8 mouse cellular contexts compared by ENCODE assay signal in the genomic region with DNA sequence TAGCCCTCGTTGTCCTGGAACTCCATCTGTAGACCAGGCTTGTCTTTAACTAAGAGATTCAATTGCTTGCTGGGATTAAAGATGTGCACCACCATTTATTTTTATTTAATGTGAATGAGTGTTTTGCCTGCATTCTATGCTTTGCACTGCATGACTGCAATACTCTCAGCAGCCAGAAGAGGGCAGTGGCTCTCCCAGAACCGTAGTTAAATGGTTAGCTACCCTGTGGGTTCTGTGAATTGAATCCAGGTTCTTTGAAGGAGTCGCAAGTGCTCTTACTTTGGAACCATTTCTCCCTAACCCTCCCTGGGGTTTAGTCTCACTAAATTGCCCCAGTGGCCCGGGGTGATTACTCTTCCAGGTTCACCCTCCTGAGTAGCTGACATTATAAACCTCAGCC. TPM values are rescaled to one million over a fixed set of nuclear protein-coding genes. Genes with fewer than 3 reads are reported as not detected.
DNase-seq lines count a peak whose midpoint lies in the region; ATAC-seq lines count a peak whose summit lies in the region.

No protein-coding gene starts in this region.

- peak; percentile 70 for ATAC-seq in megakaryocyte-erythroid progenitor cell, adult 5-6 weeks (replicated peaks; ENCODE audit: low FRiP score, low TSS enrichment, poor library complexity, severe bottlenecking)
- ATAC-seq in erythroid progenitor cell, adult 5-6 weeks (replicated peaks; ENCODE audit: low FRiP score, poor library complexity, severe bottlenecking) = no peak; the same call in 1 of the 2 replicates

- peak; percentile 13 for DNase-seq in gastrocnemius, postnatal 14 days
- DNase-seq in gastrocnemius, postnatal 25 days = no peak
- DNase-seq in urinary bladder, postnatal 14 days (ENCODE audit: low spot score) = peak; percentile 31
- DNase-seq in urinary bladder, postnatal 36 days (ENCODE audit: low spot score in 2 of 2) = no peak
- DNase-seq in embryo, embryonic 9.5 days (ENCODE audit: extremely low spot score) = peak; percentile 53
- DNase-seq in layer of hippocampus, adult 18-20 months (ENCODE audit: low spot score in 2 of 2) = no peak

- intact Hi-C loops in gastrocnemius, postnatal 14 days (cut with DNase I; ENCODE audit: low total_unique reads) = loop anchor here (5.0 kb wide), 1 partner anchor 61 kb away; no protein-coding TSS in a partner anchor

RNA-seq across cellular contexts. Expression of gene Usp7, which starts 14.6 kb away (rescaled TPM):
- total RNA-seq in gastrocnemius, postnatal 14 days (2021) = 10 to 100 TPM; 46.4 to 48.9 TPM
- total RNA-seq in gastrocnemius, postnatal 25 days (2021) = 10 to 100 TPM; 49.3 to 49.4 TPM
- 196 and 235 TPM in 2 replicates for total RNA-seq in megakaryocyte-erythroid progenitor cell, adult 5-6 weeks (2014; fragmentation: Nextera tagmentation)
- total RNA-seq in megakaryocyte-erythroid progenitor cell, adult 5-6 weeks (2017) = 202 and 222 TPM in 2 replicates
- total RNA-seq in layer of hippocampus, adult 18-20 months (2021) = 100 to 1,000 TPM; 144 to 151 TPM
- total RNA-seq in erythroid progenitor cell, adult 5-6 weeks (2015; ENCODE audit: low replicate concordance) = 742 and 897 TPM in 2 replicates
- total RNA-seq in erythroid progenitor cell, adult 5-6 weeks (2017; ENCODE audit: low replicate concordance) = 1,089 and 1,449 TPM in 2 replicates

RNA-seq across cellular contexts. Expression of gene 1810013L24Rik, which starts 23.2 kb away (rescaled TPM):
- 10 to 100 TPM; 55.2 to 60.6 TPM for total RNA-seq in gastrocnemius, postnatal 14 days (2021)
- total RNA-seq in gastrocnemius, postnatal 25 days (2021) = 10 to 100 TPM; 67.4 to 73.8 TPM
- total RNA-seq in megakaryocyte-erythroid progenitor cell, adult 5-6 weeks (2014; fragmentation: Nextera tagmentation) = 45.2 and 52.0 TPM in 2 replicates
- total RNA-seq in megakaryocyte-erythroid progenitor cell, adult 5-6 weeks (2017) = 45.7 and 54.5 TPM in 2 replicates
- total RNA-seq in layer of hippocampus, adult 18-20 months (2021) = 100 to 1,000 TPM; 100 to 102 TPM
- total RNA-seq in erythroid progenitor cell, adult 5-6 weeks (2015; ENCODE audit: low replicate concordance) = 77.8 and 106 TPM in 2 replicates
- 120 and 143 TPM in 2 replicates for total RNA-seq in erythroid progenitor cell, adult 5-6 weeks (2017; ENCODE audit: low replicate concordance)

Comparison
In these comparisons a context has a peak if more than half of its experiments do, and no peak if none do; other contexts are left out.
1. DNase-seq: peak in gastrocnemius, postnatal 14 days (single experiment), urinary bladder, postnatal 14 days (single experiment) and embryo, embryonic 9.5 days (single experiment); none in gastrocnemius, postnatal 25 days (single experiment), urinary bladder, postnatal 36 days (0 of 2) and layer of hippocampus, adult 18-20 months (0 of 2).